ENCODE assay signal across 9 mouse cellular contexts in genomic region chr5:129782211-129782610, GRCm38 (mm10). TPM values are rescaled to one million over a fixed set of nuclear protein-coding genes. Genes with fewer than 3 reads are reported as not detected.
DNase-seq lines count a peak whose midpoint lies in the region; ATAC-seq lines count a peak whose summit lies in the region.
"Had no signal": no experiment of that assay in that cellular context is flagged by ENCODE, and none has a peak within 500 bp of the region (broad histone marks: within the 10 kb centered on the region; RNA-seq: fewer than 3 reads in every experiment).

No protein-coding gene starts in this region.

- H3K36me3 ChIP-seq in embryonic facial prominence, embryonic 14.5 days (ENCODE audit: control insufficient read depth, insufficient read depth, low read length) = no peaks in the 10 kb centered on the region
- H3K36me3 ChIP-seq in forebrain, embryonic 15.5 days = no peaks in the 10 kb centered on the region
- H3K36me3 ChIP-seq: heart, embryonic 15.5 days had no signal

- peaks cover 9% of the 10 kb centered on the region; the same call in 1 of the 2 replicates for H3K4me1 ChIP-seq in embryonic facial prominence, embryonic 14.5 days (ENCODE audit: control insufficient read depth, insufficient read depth, low read length)
- H3K4me1 ChIP-seq in forebrain, embryonic 15.5 days = peaks cover 12% of the 10 kb centered on the region

- no peaks in the 10 kb centered on the region for H3K27me3 ChIP-seq in embryonic facial prominence, embryonic 14.5 days (replicated peaks; ENCODE audit: control insufficient read depth, insufficient read depth, low read length)
- no peaks in the 10 kb centered on the region for H3K27me3 ChIP-seq in forebrain, embryonic 15.5 days
- H3K27me3 ChIP-seq: heart, embryonic 15.5 days had no signal

- no peak overlapping the region for H3K27ac ChIP-seq in embryonic facial prominence, embryonic 14.5 days (replicated peaks; ENCODE audit: low read depth, low read length)
- no peak overlapping the region for H3K27ac ChIP-seq in forebrain, embryonic 15.5 days (replicated peaks)
- H3K27ac ChIP-seq: heart, embryonic 15.5 days had no signal

- DNase-seq in adrenal gland, postnatal 14 days = peak; percentile 48
- no peak for DNase-seq in adrenal gland, adult 18-20 months (ENCODE audit: low spot score in 2 of 2)
- DNase-seq in layer of hippocampus, adult 11-12 months (ENCODE audit: low spot score) = peak; percentile 37
- no peak for DNase-seq in layer of hippocampus, postnatal 36 days
- peak; percentile 13 to 19 for DNase-seq in B cell, adult 2 months
- peak; percentile 27 for DNase-seq in embryonic facial prominence, embryonic 14.5 days (ENCODE audit: low spot score)
- DNase-seq in frontal cortex, postnatal 10 days (ENCODE audit: low spot score in 2 of 2) = no peak

- no peak overlapping the region for H3K4me2 ChIP-seq in embryonic facial prominence, embryonic 14.5 days (ENCODE audit: low read depth, low read length)
- H3K4me2 ChIP-seq in forebrain, embryonic 15.5 days (replicated peaks) = no peak overlapping the region
- H3K4me2 ChIP-seq: heart, embryonic 15.5 days had no signal

- no peak overlapping the region for H3K9ac ChIP-seq in embryonic facial prominence, embryonic 14.5 days (ENCODE audit: low read depth, low read length)
- no peak overlapping the region for H3K9ac ChIP-seq in forebrain, embryonic 15.5 days (replicated peaks)
- H3K9ac ChIP-seq: heart, embryonic 15.5 days had no signal

- ATAC-seq in embryonic facial prominence, embryonic 14.5 days (ENCODE audit: low read depth) = no peak
- no peak for ATAC-seq in forebrain, embryonic 15.5 days (replicated peaks)

- no peak overlapping the region for H3K4me3 ChIP-seq in embryonic facial prominence, embryonic 14.5 days (ENCODE audit: low read depth, low read length)
- H3K4me3 ChIP-seq in forebrain, embryonic 15.5 days = no peak overlapping the region
- H3K4me3 ChIP-seq: heart, embryonic 15.5 days had no signal

- WGBS in embryonic facial prominence, embryonic 14.5 days = 49% methylated on average over 3 of the region's 3 CpGs
- WGBS in forebrain, embryonic 15.5 days = 52% methylated on average over 3 of the region's 3 CpGs

- no peaks in the 10 kb centered on the region for H3K9me3 ChIP-seq in embryonic facial prominence, embryonic 14.5 days (ENCODE audit: control insufficient read depth, low read length)
- no peaks in the 10 kb centered on the region for H3K9me3 ChIP-seq in forebrain, embryonic 15.5 days
- H3K9me3 ChIP-seq: heart, embryonic 15.5 days had no signal

RNA-seq across cellular contexts. Expression of gene Psph, which starts 5.0 kb away (rescaled TPM):
- total RNA-seq in adrenal gland, postnatal 14 days (2021) = 25.3 and 26.7 TPM in 2 replicates
- total RNA-seq in adrenal gland, adult 18-20 months (2021) = 10 to 100 TPM; 22.5 to 26.0 TPM
- 10 to 100 TPM; 27.5 to 28.9 TPM for total RNA-seq in layer of hippocampus, postnatal 36 days (2021)
- polyA plus RNA-seq in embryonic facial prominence, embryonic 14.5 days (2014; fragmentation: Nextera tagmentation; extraction: Ambion mirVana) = 33.1 and 33.5 TPM in 2 replicates
- 47.9 and 48.0 TPM in 2 replicates for polyA plus RNA-seq in forebrain, embryonic 15.5 days (2015; fragmentation: Nextera tagmentation; extraction: Ambion mirVana)

RNA-seq across cellular contexts. Expression of gene Nipsnap2, which starts 57.3 kb away (rescaled TPM):
- 116 and 119 TPM in 2 replicates for total RNA-seq in adrenal gland, postnatal 14 days (2021)
- total RNA-seq in adrenal gland, adult 18-20 months (2021) = 100 to 1,000 TPM; 116 to 137 TPM
- 10 to 100 TPM; 75.4 to 76.4 TPM for total RNA-seq in layer of hippocampus, postnatal 36 days (2021)
- polyA plus RNA-seq in embryonic facial prominence, embryonic 14.5 days (2014; fragmentation: Nextera tagmentation; extraction: Ambion mirVana) = 112 and 116 TPM in 2 replicates
- 75.0 and 79.4 TPM in 2 replicates for polyA plus RNA-seq in forebrain, embryonic 15.5 days (2015; fragmentation: Nextera tagmentation; extraction: Ambion mirVana)

Comparison
In these comparisons a context has a peak if more than half of its experiments do, and no peak if none do; other contexts are left out.
1. DNase-seq: peak in adrenal gland, postnatal 14 days (single experiment), layer of hippocampus, adult 11-12 months (single experiment), B cell, adult 2 months (2 of 2) and embryonic facial prominence, embryonic 14.5 days (single experiment); none in adrenal gland, adult 18-20 months (0 of 2), layer of hippocampus, postnatal 36 days (0 of 2) and frontal cortex, postnatal 10 days (0 of 2).